Mouse (Mus musculus) bone marrow, adult 2 months (tissue): ENCODE data around the gene Agrp.
"Not testable (repeated sequence)": the region's sequence is repeated elsewhere in the genome, so short reads cannot be mapped to it uniquely, and the experiment has no call there.

Source experiments
- CTCF ChIP-seq: fragments of 200-500 bp; IDR thresholded peaks from 2 replicates; pipeline ENCODE4 v1.5.1; 2011; ENCODE audit warnings: low read length, control low read depth; ENCODE audit not compliant: control insufficient read depth, insufficient read depth
- POLR2A ChIP-seq: fragments of 200-500 bp; IDR thresholded peaks from 2 replicates; pipeline ENCODE4 v1.6.1; 2011; ENCODE audit warnings: low read depth, mild to moderate bottlenecking, control low read depth, low read length, borderline replicate concordance; ENCODE audit not compliant: control insufficient read depth

DNA sequence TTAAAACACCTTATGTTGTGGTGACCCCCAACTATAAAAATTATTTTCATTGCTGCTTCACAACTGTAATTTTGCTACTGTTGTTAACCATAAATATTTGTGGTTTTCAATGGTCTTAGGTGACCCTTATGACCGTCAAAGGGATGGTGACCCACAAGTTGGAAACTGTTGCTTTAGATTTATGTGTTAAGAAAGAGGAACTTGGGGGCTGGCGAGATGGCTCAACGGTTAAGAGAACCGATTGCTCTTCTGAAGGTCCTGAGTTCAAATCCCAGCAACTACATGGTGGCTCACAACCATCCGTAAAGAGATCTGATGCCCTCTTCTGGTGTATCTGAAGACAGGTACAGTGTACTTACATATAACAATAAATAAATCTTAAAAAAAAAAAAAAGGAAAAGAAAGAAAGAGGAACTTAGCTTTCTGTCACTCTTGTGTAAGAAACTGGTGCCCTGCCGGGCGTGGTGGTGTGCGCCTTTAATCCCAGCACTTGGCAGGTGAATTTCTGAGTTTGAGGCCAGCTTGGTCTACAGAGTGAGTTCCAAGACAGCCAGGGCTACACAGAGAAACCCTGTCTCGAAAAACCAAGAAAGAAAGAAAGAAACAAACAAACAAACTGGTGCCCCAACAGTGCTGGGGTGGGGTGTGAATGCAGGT is 72.5 kb downstream of the Agrp start:
- TF ChIP-seq POLR2A, CTCF: not testable (repeated sequence)
